Mouse (Mus musculus): Measurements from ENCODE around the gene Stag1.
A peak's percentile ranks its signal among the peaks of the same experiment; 100 is the strongest.
"Not testable (repeated sequence)": the region's sequence is repeated elsewhere in the genome, so short reads cannot be mapped to it uniquely, and the experiment has no call there.

The Stag1 gene

GRCm38 (mm10) chr9:100682285-100682684 is 84.7 kb downstream of the Stag1 start:
- no peak for DNase-seq (ENCODE audit: inconsistent age in 2 of 2, low spot score in 1 of 2)

GRCm38 (mm10) chr9:100685769-100686487 is 88.3 kb downstream of the Stag1 start:
- peak in 1 of 2 experiments; percentile 64 for DNase-seq (ENCODE audit: inconsistent age in 2 of 2, low spot score in 1 of 2)

GRCm38 (mm10) chr9:100689765-100690316 is 92.2 kb downstream of the Stag1 start:
- no peak for DNase-seq (ENCODE audit: inconsistent age in 2 of 2, low spot score in 1 of 2)

- no peak for DNase-seq (ENCODE audit: inconsistent age in 2 of 2, low spot score in 1 of 2)
Measured at GRCm38 (mm10) chr9:100692239-100692638, 94.6 kb downstream of the Stag1 start.

GRCm38 (mm10) chr9:100696537-100696936 is 98.9 kb downstream of the Stag1 start:
- peak; percentile 28 to 78 for DNase-seq (ENCODE audit: inconsistent age in 2 of 2, low spot score in 1 of 2)

- DNase-seq (ENCODE audit: inconsistent age in 2 of 2, low spot score in 1 of 2), result no peak
Measured at GRCm38 (mm10) chr9:100707644-100708043, 110.0 kb downstream of the Stag1 start.

GRCm38 (mm10) chr9:100711665-100712064 is 114.1 kb downstream of the Stag1 start:
- no peak for DNase-seq (ENCODE audit: inconsistent age in 2 of 2, low spot score in 1 of 2)

- not testable (repeated sequence) for DNase-seq (ENCODE audit: inconsistent age in 2 of 2, low spot score in 1 of 2)
Measured at GRCm38 (mm10) chr9:100724832-100725231, 127.2 kb downstream of the Stag1 start.

GRCm38 (mm10) chr9:100731839-100732238 is 134.2 kb downstream of the Stag1 start:
- DNase-seq (ENCODE audit: inconsistent age in 2 of 2, low spot score in 1 of 2), result no peak

GRCm38 (mm10) chr9:100733907-100734440 is 136.4 kb downstream of the Stag1 start:
- no peak for DNase-seq (ENCODE audit: inconsistent age in 2 of 2, low spot score in 1 of 2)

- no peak for DNase-seq (ENCODE audit: inconsistent age in 2 of 2, low spot score in 1 of 2)
Measured at GRCm38 (mm10) chr9:100735993-100736645, 138.5 kb downstream of the Stag1 start.

GRCm38 (mm10) chr9:100736646-100737031 is 139.0 kb downstream of the Stag1 start:
- DNase-seq (ENCODE audit: inconsistent age in 2 of 2, low spot score in 1 of 2), result no peak

- not testable (repeated sequence) for DNase-seq (ENCODE audit: inconsistent age in 2 of 2, low spot score in 1 of 2)
Measured at GRCm38 (mm10) chr9:100777238-100777637, 179.6 kb downstream of the Stag1 start.

GRCm38 (mm10) chr9:100865984-100866383 is 268.4 kb downstream of the Stag1 start:
- no peak for DNase-seq (ENCODE audit: inconsistent age in 2 of 2, low spot score in 1 of 2)

GRCm38 (mm10) chr9:100869635-100870034 is 272.0 kb downstream of the Stag1 start:
- DNase-seq (ENCODE audit: inconsistent age in 2 of 2, low spot score in 1 of 2), result no peak

GRCm38 (mm10) chr9:100896111-100896510 is 298.5 kb downstream of the Stag1 start:
- no peak for DNase-seq (ENCODE audit: inconsistent age in 2 of 2, low spot score in 1 of 2)

- peak; percentile 5 to 48 for DNase-seq (ENCODE audit: inconsistent age in 2 of 2, low spot score in 1 of 2)
Measured at GRCm38 (mm10) chr9:100898042-100898441, 300.4 kb downstream of the Stag1 start.

GRCm38 (mm10) chr9:100910352-100910751 is 312.8 kb downstream of the Stag1 start:
- peak; percentile 6 to 36 for DNase-seq (ENCODE audit: inconsistent age in 2 of 2, low spot score in 1 of 2)

GRCm38 (mm10) chr9:100917111-100917510 is 319.5 kb downstream of the Stag1 start:
- peak; percentile 28 to 87 for DNase-seq (ENCODE audit: inconsistent age in 2 of 2, low spot score in 1 of 2)

- DNase-seq (ENCODE audit: inconsistent age in 2 of 2, low spot score in 1 of 2), result no peak
Measured at GRCm38 (mm10) chr9:100926629-100927028, 329.0 kb downstream of the Stag1 start.

GRCm38 (mm10) chr9:100942042-100942441 is 344.4 kb downstream of the Stag1 start:
- no peak for DNase-seq (ENCODE audit: inconsistent age in 2 of 2, low spot score in 1 of 2)
